Mouse (Mus musculus): ENCODE results near the gene Blvrb.

Blvrb gene

GRCm38 (mm10) chr7:27447419-27448286 lies at the start of gene Blvrb, which contains the start of gene Sptbn4:
Gene Blvrb, plus strand, starts transcription at chr7:27447978.
Gene Sptbn4, minus strand, starts transcription at chr7:27447686.
- peak; percentile 100 for DNase-seq (ENCODE audit: low spot score)

- no peak for DNase-seq (ENCODE audit: low spot score)
Measured at GRCm38 (mm10) chr7:27400545-27400944, 47.2 kb upstream of the Blvrb start.

- DNase-seq (ENCODE audit: low spot score), result peak; percentile 77
Measured at GRCm38 (mm10) chr7:27402675-27403074, 45.1 kb upstream of the Blvrb start.

GRCm38 (mm10) chr7:27404203-27404942 lies 43.4 kb upstream of the Blvrb start:
- DNase-seq (ENCODE audit: low spot score), result peak; percentile 27

GRCm38 (mm10) chr7:27406481-27406880 lies 41.3 kb upstream of the Blvrb start:
- no peak for DNase-seq (ENCODE audit: low spot score)

GRCm38 (mm10) chr7:27407816-27408215 lies 40.0 kb upstream of the Blvrb start:
- DNase-seq (ENCODE audit: low spot score), result peak; percentile 10

GRCm38 (mm10) chr7:27408379-27409176 lies 39.2 kb upstream of the Blvrb start:
- peak; percentile 83 for DNase-seq (ENCODE audit: low spot score)

- DNase-seq (ENCODE audit: low spot score), result no peak
Measured at GRCm38 (mm10) chr7:27417151-27417550, 30.6 kb upstream of the Blvrb start.

GRCm38 (mm10) chr7:27419101-27419500 lies 28.7 kb upstream of the Blvrb start:
- DNase-seq (ENCODE audit: low spot score), result no peak

- no peak for DNase-seq (ENCODE audit: low spot score)
Measured at GRCm38 (mm10) chr7:27423556-27424326, 24.0 kb upstream of the Blvrb start.

GRCm38 (mm10) chr7:27427387-27427786 lies 20.4 kb upstream of the Blvrb start:
- no peak for DNase-seq (ENCODE audit: low spot score)

- no peak for DNase-seq (ENCODE audit: low spot score)
Measured at GRCm38 (mm10) chr7:27428002-27428401, 19.8 kb upstream of the Blvrb start.

GRCm38 (mm10) chr7:27429135-27429534 lies 18.6 kb upstream of the Blvrb start:
- no peak for DNase-seq (ENCODE audit: low spot score)

GRCm38 (mm10) chr7:27433349-27433748 lies 14.4 kb upstream of the Blvrb start:
- no peak for DNase-seq (ENCODE audit: low spot score)

- no peak for DNase-seq (ENCODE audit: low spot score)
Measured at GRCm38 (mm10) chr7:27433794-27434193, 14.0 kb upstream of the Blvrb start.

GRCm38 (mm10) chr7:27437544-27437943 lies 10.2 kb upstream of the Blvrb start:
- peak; percentile 44 for DNase-seq (ENCODE audit: low spot score)

- DNase-seq (ENCODE audit: low spot score), result no peak
Measured at GRCm38 (mm10) chr7:27440014-27440413, 7.8 kb upstream of the Blvrb start.

- no peak for DNase-seq (ENCODE audit: low spot score)
Measured at GRCm38 (mm10) chr7:27446051-27446450, 1.7 kb upstream of the Blvrb start.

- peak; percentile 44 for DNase-seq (ENCODE audit: low spot score)
Measured at GRCm38 (mm10) chr7:27446521-27447418, 1.0 kb upstream of the Blvrb start.
